Mouse (Mus musculus): Measurements from ENCODE around the gene Srpk2.
"Not testable (repeated sequence)": the region's sequence is repeated elsewhere in the genome, so short reads cannot be mapped to it uniquely, and the experiment has no call there.

Srpk2 gene

DNA sequence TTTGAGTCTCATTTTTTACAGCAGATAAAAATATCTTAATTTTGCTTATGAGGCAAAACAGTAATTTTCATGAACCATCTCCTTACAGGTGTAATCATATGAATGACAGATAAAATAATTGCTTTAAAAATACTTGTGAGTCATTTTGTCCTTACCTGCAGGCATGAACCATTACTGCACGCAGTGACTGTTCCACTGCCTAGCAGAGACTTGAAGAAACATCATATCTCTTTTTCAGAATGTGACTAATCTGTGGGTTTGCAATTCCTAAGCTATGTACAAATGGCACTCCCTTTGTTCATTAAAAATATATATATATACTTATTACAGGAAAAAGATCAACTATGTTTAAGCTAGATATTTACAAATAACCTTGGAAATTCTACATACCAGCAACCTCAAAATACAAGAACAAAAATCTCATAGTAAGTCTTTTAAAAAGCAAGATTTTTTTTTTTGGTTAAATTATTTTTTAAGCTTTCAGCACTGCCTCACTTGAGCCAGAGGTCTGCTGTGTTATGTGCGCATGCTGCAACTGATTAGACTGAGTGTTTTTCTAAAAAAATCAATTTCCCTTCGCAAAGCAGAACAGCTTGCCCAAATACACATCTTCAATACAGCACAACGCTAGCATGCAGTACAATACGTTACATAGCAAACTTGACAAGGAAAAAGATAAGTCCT, 68.7 kb downstream of the Srpk2 start:
- peak; percentile 58 for DNase-seq (ENCODE audit: low read depth, low spot score)

- no peak for DNase-seq (ENCODE audit: low read depth, low spot score)
Measured at GRCm38 (mm10) chr5:23612856-23613255, 71.6 kb downstream of the Srpk2 start.

- no peak for DNase-seq (ENCODE audit: low read depth, low spot score)
Measured at GRCm38 (mm10) chr5:23604036-23604705, 80.2 kb downstream of the Srpk2 start.

GRCm38 (mm10) chr5:23599750-23600537, 84.5 kb downstream of the Srpk2 start:
- DNase-seq (ENCODE audit: low read depth, low spot score): peak; percentile 82

DNA sequence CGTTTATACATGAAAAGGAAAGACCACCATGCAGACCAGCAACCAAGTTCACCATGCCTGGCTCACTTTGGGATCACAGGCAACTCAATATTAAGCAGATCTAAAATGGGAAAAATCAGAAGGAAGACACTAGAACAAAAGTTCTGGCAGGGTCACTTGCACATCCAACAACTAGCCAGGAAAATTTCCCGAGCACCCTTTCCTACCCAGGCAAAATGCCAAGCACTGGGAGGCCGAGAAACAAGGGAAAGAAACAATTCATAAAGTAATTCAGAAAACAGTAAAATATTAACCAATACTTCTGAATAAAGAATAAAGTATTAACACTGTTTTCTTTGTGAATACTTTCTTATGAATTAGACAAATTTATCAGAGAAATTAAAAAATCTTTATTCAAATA, 85.2 kb downstream of the Srpk2 start:
- DNase-seq (ENCODE audit: low read depth, low spot score): no peak

DNA sequence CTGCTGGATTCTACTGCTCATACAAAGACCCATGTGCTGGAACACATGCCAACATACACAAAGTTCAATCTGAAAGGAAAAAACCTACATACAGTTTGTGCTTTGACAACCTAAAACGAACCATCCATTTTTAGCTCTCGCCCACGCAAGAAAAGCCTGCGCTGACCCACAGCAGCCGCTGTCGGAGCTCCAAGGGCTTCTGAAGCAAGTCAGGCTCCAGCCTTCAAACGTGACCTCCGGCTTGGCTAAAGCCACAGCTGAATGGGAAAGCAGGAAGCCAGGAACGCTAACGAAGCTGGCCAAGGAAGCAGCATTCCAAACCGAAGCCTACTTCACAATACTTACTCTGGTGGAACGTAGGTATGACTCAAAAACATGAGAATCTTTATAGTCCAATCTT, 85.9 kb downstream of the Srpk2 start:
- peak; percentile 73 for DNase-seq (ENCODE audit: low read depth, low spot score)

DNA sequence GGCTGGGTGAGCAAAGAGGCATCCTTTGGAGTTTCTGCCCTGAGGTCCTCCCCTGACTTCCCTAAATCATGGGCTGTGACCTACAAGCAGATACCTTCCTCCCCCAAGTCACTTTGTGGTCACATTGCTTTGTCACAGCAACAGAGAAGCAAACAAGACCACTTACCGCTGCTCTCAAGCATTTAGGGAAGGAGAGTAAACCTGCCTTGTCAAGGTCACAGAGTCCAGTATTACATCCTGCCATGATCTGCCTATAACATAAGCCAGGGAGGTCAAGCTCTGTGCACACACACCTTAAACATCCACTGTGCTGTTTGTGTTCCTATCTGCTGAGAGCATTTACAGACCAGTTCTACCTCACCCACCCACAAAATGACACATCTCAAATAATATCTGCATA, 86.4 kb downstream of the Srpk2 start:
- DNase-seq (ENCODE audit: low read depth, low spot score): no peak

DNA sequence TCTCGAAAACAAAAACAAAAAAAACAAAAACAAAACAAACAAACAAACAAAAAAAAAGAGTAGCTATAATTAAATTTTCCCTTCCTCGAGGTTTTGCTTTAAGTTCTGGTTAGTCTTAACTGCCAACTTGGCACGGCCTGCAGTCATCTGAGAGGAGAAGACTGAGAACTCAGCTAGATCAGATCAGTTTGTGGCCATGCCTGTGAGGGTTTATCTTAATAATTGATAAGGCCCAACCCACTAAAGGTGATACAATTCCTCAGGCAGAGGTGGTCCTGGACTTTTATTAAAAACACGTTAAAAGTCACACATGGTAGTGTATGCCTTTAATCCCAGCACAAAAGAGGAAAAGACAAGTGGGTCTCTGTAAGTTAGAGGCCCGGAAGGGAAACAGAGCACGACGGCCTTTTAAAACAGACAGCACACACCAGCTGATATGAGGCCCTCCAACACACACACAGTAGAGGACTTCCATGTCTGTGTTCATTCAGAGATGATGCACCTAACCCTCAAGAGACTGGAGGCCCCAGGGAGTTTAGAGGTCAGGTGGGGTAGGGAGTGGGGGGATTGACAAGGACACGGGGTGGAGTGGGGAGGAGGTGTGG, 87.1 kb downstream of the Srpk2 start:
- no peak for DNase-seq (ENCODE audit: low read depth, low spot score)

GRCm38 (mm10) chr5:23596326-23596965, 88.0 kb downstream of the Srpk2 start:
- DNase-seq (ENCODE audit: low read depth, low spot score): no peak

GRCm38 (mm10) chr5:23590298-23590697, 94.1 kb downstream of the Srpk2 start:
- not testable (repeated sequence) for DNase-seq (ENCODE audit: low read depth, low spot score)

DNA sequence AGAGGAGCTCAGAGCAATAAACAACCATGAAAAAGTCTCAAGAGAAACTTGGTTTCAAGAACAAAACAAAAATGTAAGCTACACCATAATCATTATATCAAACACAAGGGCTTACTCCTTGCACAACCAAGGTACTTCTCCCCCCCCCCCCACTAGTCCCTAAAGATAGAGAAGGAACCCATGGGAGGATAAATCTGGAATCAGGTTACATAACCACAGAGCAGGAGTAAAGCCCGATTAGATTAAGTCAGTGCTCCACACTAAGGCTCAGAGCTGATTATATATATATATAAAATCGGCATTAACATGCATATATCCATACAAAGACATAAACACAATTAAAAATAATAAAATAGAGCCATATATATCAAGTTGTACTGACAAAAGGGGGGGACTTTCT, 96.8 kb downstream of the Srpk2 start:
- DNase-seq (ENCODE audit: low read depth, low spot score): no peak

DNA sequence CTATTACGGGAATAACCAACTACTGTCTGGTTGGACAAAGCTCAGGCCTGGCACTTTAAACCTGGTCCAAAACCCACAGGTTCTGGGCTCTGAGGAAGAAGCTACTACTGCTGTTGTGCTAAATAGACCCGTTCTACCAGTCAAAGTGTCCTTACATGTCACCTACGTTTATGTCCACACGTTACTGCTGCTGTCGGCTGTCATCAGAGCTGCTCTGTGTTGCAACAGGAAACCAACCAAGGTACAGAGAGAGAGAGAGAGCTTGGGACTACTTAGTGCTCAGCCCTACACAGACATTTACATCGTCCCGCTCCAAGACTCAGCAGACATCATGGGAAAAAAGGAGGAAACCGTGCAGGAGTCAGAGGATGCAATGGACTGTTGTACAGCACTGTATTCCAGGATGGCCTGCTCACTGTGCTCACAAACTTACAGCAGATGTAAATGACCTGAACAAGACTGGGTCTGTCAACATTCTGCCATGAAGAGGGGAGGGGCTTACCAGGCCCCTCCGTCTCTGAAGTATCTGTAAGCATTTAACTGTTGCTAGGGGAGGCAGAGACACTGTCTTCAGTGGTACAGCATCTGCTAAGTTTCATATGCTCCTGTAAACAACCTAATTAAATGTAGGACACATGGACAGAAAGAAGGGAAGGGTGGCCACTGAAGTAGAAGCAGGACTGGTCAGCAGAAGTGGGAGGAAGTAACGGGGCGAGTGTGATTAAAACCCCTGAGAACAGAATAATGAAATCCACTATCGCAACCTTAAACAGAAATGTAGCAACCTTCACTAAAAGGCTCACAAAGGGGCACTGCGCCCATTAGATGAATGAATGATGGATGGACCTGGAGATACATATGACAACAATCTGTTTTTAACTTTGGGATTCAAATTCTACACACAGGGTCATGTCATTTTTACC, 97.6 kb downstream of the Srpk2 start:
- no peak for DNase-seq (ENCODE audit: low read depth, low spot score)

DNA sequence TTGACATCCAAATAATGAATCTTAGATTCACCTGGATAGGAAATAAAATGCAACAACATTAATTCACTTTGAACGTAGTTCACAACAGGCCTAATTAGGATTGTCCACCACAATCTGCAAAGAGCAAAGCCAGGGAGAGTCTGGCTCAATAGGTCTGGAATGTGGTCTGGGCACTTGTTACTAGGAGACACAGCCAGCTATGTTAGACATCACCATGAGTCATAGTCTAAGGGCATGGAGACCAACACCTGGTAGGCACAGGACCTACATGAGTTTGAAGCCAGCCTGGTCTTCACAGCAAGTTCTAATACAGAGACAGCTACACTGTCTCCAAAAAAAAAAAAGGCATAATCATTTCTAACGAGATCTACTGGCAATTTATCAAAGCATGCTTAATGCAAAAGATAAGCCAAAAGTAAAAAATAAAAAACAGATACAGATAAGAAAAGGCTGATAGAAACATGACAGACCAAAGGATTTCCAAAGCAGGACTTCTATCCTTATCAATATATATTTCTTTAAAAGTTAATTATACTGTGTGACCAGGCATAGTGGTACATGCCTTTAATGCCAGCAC, 102.8 kb downstream of the Srpk2 start:
- no peak for DNase-seq (ENCODE audit: low read depth, low spot score)

DNA sequence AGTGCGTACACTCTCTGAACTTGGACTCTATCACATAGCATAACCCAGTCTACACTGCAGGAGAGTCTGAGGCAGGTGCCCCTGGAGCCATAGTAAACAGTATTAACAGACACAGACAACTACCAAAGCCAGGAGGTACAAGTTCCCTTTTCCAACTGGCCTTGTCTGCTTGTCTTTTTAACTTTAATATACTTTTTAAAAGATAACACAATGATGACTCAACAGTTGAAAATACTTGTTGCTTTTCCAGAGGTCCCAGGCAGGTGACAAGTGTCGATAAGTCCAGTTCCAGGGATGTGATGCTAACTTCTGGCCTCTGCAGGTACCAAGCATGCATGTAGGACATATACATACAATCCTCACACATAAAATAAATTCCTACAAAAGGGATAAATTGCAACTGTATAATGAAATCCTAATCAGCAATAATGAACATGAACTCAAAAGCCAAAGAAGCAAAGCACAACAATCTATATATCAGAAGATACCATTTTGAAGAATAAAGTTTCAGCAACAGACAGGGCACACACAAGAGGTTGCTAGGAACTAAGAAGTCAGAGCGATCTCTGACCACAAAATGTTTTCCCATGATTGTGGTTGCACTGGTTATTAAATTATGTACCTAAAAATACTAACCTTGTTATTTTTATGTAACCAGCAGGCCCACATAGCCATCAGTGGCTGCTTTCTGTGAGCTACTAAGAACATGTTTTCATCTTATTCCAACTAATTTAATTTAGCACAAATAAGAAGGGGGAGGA, 105.1 kb downstream of the Srpk2 start:
- DNase-seq (ENCODE audit: low read depth, low spot score): no peak

DNA sequence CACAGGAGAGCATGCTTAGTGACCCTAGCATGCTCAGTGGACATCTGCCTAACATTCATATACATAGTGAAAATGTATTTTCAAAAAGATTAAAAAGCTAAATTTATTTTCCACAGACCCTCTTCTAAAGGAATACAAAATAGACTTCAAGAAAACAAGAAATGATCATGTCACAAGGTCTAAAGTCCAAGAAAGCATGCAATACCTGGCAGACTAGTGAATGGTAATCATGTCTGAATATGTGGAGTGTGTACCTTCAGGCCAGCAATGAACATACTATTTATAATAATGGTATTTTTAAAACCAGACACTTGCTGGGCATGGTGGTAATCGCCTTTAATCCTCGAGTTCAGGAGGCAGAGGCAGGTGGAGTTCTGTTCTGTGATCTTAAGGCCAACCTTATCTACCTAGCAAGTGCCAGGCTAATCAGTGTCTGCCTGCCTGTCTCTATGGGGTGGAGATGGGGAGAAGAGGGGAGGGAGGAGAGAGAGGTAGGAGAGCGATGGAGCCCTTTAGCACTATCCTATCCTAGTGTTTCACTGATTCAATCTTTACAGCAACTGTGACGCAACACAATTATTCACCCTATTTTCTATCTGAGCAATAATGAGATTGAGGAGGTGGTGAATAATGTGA, 106.0 kb downstream of the Srpk2 start:
- peak; percentile 54 for DNase-seq (ENCODE audit: low read depth, low spot score)

GRCm38 (mm10) chr5:23577847-23578246, 106.6 kb downstream of the Srpk2 start:
- DNase-seq (ENCODE audit: low read depth, low spot score): no peak

GRCm38 (mm10) chr5:23576336-23577094, 107.9 kb downstream of the Srpk2 start:
- DNase-seq (ENCODE audit: low read depth, low spot score): no peak

GRCm38 (mm10) chr5:23573942-23574341, 110.5 kb downstream of the Srpk2 start:
- no peak for DNase-seq (ENCODE audit: low read depth, low spot score)

All from brain, adult 2 months (tissue).